Mouse (Mus musculus) embryonic fibroblast, embryonic 13.5 days (primary cell): ENCODE data around the gene Gpr157.

Experiments
- CTCF ChIP-seq: IDR thresholded peaks from 2 replicates; pipeline ENCODE4 v1.5.1; 2011; ENCODE audit warnings: mild to moderate bottlenecking, control low read depth, low read length, moderate library complexity, borderline replicate concordance; ENCODE audit not compliant: insufficient read depth
- POLR2A ChIP-seq: IDR thresholded peaks from 2 replicates; pipeline ENCODE4 v1.6.1; 2011; ENCODE audit warnings: low read depth, mild to moderate bottlenecking, control low read depth, low read length, moderate library complexity

DNA sequence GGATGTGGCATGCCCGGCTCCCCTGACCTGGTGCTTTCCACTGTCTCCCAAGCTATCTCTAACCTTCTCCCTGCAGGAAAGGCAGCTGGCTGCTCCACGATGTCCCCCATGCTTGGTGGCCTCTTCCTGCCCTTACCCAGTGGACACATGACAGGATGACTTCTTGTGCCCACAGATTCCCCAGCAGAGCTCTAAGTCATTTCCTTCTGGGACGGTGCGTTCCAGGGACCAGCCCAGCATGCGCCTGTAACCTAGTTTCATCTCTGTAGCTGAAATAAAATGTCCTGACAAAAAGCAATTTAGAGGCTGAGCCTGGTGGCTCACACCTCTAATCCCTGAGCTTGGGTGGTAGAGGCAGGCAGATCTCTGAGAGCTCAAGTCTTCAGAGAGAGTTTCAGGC is 19.5 kb downstream of the Gpr157 start:
- TF ChIP-seq CTCF = no peak
- TF ChIP-seq POLR2A = no peak
